Mouse (Mus musculus) heart, embryonic 16.5 days (tissue): ENCODE measurements around the gene Fndc3b. TPM values are rescaled to one million over a fixed set of nuclear protein-coding genes. Genes with fewer than 3 reads are reported as not detected.
A peak's percentile ranks its signal among the peaks of the same experiment; 100 is the strongest.

Experiments used
- ATAC-seq: fragments of 200-750 bp; cut with Nextera tagmentation; replicated peaks from 2 replicates; pipeline ENCODE4 v1.8.0; 2017; ENCODE audit warnings: moderate number of reproducible peaks; ENCODE audit not compliant: insufficient read depth, low FRiP score; ENCODE audit errors: extremely low read depth
- H3K27ac ChIP-seq: fragments of 300-500 bp; sonication (generic); 2 replicates; pipeline ENCODE4 v1.5.1; 2014; ENCODE audit warnings: mild to moderate bottlenecking, low read length, control low read depth, moderate library complexity
- H3K27me3 ChIP-seq: fragments of 300-500 bp; sonication (generic); 2 replicates; pipeline ENCODE4 v1.6.1; 2014; ENCODE audit warnings: low read length, mixed read lengths; ENCODE audit not compliant: control insufficient read depth, insufficient read depth
- H3K36me3 ChIP-seq: fragments of 300-500 bp; sonication (generic); 2 replicates; pipeline ENCODE4 v1.6.1; 2014; ENCODE audit not compliant: control insufficient read depth, insufficient read depth
- H3K4me1 ChIP-seq: fragments of 300-500 bp; sonication (generic); 2 replicates; pipeline ENCODE4 v1.6.1; 2014; ENCODE audit warnings: low read length, mixed read lengths; ENCODE audit not compliant: control insufficient read depth, insufficient read depth
- H3K4me2 ChIP-seq: fragments of 300-500 bp; sonication (generic); 2 replicates; pipeline ENCODE4 v1.6.1; 2014; ENCODE audit warnings: low read depth, mild to moderate bottlenecking, control low read depth, low read length
- H3K4me3 ChIP-seq: fragments of 300-500 bp; sonication (generic); 2 replicates; pipeline ENCODE4 v1.5.1; 2014; ENCODE audit warnings: mild to moderate bottlenecking, control low read depth, low read length
- H3K9ac ChIP-seq: fragments of 300-500 bp; sonication (generic); 2 replicates; pipeline ENCODE4 v1.6.1; 2014; ENCODE audit warnings: low read length, control low read depth
- H3K9me3 ChIP-seq: fragments of 300-500 bp; sonication (generic); replicated peaks from 2 replicates; pipeline ENCODE4 v1.6.1; 2016; ENCODE audit warnings: low read length; ENCODE audit not compliant: control insufficient read depth
- WGBS: fragments of 180-500 bp; shearing (Covaris S2); extraction: QIAGEN DNeasy Blood & Tissue Kit; methylation state at CpG from one replicate; pipeline ENCODE4 v1.1.7; 2014; 5-methylcytosine and 5-hydroxymethylcytosine counted together
- polyA plus RNA-seq: library from polyadenylated mRNA; unstranded; fragments of >200 nt; fragmentation: Nextera tagmentation; extraction: Ambion mirVana; gene quantifications from 2 replicates; pipeline ENCODE4 v1.2.1, GENCODE M21; 2015

The Fndc3b gene
- polyA plus RNA-seq, 1 experiment from 2014 or later, result 21.7 TPM

DNA sequence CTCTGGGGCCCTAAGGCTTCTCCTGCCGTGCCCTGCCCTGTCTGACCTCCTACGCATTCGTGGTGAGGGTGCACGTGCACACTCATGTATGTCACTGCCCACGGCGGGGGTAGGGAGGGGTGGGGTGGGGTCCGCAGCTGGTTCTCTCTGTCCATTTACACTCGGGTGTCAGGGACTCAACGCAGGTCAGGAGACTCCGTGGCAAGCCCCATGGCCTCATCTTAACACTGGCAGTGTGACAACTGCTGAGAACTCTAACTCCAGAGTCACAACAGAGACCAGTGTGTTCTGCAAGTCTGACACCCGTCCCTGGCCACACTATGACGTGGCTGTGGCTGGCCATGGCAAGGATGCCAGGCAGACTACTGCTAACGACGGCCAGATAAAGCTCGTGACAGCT, 248.2 kb downstream of the Fndc3b start:
- peak overlapping the region; percentile 15; the same call in 1 of the 2 replicates for H3K27ac ChIP-seq
- WGBS, result 60% methylated on average over 15 of the region's 15 CpGs
- no peak overlapping the region for H3K9ac ChIP-seq
- H3K36me3 ChIP-seq, result peaks cover 38% of the 10 kb centered on the region
- no peak for ATAC-seq
- no peaks in the 10 kb centered on the region for H3K9me3 ChIP-seq
- no peaks in the 10 kb centered on the region for H3K27me3 ChIP-seq
- peaks cover 30% of the 10 kb centered on the region for H3K4me1 ChIP-seq
- H3K4me2 ChIP-seq, result no peak overlapping the region
- no peak overlapping the region for H3K4me3 ChIP-seq

DNA sequence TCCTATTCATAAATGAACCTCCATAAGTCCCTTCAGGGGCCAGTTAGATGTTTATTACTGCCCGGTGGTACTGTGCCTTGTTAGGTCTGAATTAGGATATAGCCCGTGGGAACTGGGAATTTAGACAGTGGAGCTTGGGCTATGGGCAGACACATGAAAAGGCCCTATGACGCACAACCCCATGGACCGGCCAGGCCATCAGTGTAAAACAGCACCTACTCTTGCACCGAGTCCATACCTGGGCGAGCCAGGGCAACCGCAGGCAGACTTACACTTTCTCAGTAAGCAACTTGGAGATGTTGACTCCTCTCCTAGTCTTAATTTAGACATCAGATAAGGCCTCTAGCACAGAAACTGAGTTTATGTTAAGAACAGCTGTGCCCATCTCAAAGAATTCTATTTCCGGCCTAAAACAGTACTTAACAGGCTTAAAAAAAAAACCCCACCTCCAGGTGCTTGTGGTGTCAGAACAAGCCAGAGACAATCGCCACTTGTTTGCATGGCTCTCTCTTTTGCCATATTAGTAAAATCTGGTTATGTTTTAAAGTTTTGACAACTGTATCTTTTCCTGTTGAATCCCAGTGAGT, 248.7 kb downstream of the Fndc3b start:
- Histone ChIP-seq H3K4me3 (no peak overlapping the region), H3K4me2 (no peak overlapping the region), H3K27ac (peak overlapping the region; percentile 46), H3K9me3 (no peaks in the 10 kb centered on the region), H3K9ac (no peak overlapping the region), H3K36me3 (peaks cover 42% of the 10 kb centered on the region), H3K27me3 (no peaks in the 10 kb centered on the region), H3K4me1 (peaks cover 29% of the 10 kb centered on the region)
- ATAC-seq, result no peak
- WGBS, result 71% methylated on average over 9 of the region's 9 CpGs

DNA sequence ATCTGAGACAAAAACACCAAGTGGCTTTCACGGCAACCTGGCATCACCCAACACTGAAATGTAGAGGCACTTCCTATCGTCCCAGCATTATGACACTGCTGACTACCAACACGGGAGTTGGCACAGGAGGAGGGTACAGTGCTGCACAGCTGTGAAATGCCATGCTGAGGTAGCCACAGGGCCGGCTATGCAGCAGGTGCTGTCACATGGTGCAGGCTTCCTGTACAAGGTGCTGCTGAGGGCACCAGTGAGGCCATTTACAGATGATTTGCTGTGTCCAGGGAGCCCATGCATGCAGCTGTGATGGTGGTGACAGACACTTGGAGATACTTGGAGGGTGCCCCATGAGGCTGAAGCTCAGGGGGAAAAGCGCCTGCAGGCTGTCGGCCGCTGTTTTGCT, 249.2 kb downstream of the Fndc3b start:
- no peaks in the 10 kb centered on the region for H3K9me3 ChIP-seq
- H3K4me2 ChIP-seq, result no peak overlapping the region
- WGBS, result 60% methylated on average over 7 of the region's 7 CpGs
- peaks cover 46% of the 10 kb centered on the region for H3K36me3 ChIP-seq
- peaks cover 23% of the 10 kb centered on the region for H3K4me1 ChIP-seq
- no peak overlapping the region for H3K4me3 ChIP-seq
- ATAC-seq, result no peak
- no peaks in the 10 kb centered on the region for H3K27me3 ChIP-seq
- H3K9ac ChIP-seq, result no peak overlapping the region
- peak overlapping the region; percentile 46; the same call in 1 of the 2 replicates for H3K27ac ChIP-seq

DNA sequence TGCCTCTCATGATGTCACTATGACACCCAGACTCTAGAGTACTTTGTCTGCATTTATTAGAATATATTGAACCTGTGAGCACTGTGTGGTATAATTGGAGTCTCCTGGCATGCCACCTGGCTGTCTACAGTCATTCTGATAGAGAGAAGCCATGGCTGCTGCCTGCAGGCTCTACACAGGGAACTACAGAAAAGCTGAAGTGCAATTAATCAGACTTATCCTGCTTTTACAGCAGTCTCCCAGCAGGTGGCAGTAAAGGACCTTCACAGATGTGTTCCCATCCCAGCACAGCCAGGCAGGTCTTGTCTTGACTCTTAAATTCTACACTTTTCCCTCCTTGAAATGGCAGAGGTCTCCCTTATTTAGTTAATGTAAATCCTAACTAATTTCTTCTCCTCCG, 250.1 kb downstream of the Fndc3b start:
- Histone ChIP-seq H3K4me1 (peaks cover 20% of the 10 kb centered on the region), H3K36me3 (peaks cover 53% of the 10 kb centered on the region), H3K27ac (no peak overlapping the region), H3K27me3 (no peaks in the 10 kb centered on the region), H3K9me3 (no peaks in the 10 kb centered on the region), H3K4me3 (no peak overlapping the region), H3K9ac (no peak overlapping the region), H3K4me2 (no peak overlapping the region)
- 47% methylated on average over 1 of the region's 1 CpGs for WGBS
- ATAC-seq, result 0 out of 2 replicates have a peak, but pooled peaks have one; percentile 16

DNA sequence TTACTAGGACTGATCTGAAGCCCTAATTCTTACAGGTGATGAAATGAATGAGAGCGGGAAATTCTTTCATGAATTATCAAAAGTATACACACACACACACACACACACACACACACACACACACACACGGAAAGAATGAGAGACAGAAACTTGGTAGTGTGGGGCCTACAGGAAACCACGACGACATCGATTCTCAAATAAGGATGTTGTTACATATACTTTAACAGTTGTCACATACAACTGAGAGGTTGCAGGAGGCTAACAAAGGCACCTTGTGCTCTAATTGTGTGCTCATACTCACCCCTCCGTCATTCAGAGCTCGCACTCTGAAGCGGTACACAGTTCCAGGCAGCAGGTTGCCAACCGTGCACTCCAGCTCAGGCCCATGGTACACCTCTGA, 252.7 kb downstream of the Fndc3b start:
- Histone ChIP-seq H3K4me1 (peaks cover 15% of the 10 kb centered on the region), H3K9me3 (0 out of 2 replicates have a peak, but pooled peaks cover 3% of the 10 kb centered on the region), H3K27ac (no peak overlapping the region), H3K4me3 (no peak overlapping the region), H3K36me3 (peaks cover 75% of the 10 kb centered on the region), H3K4me2 (no peak overlapping the region), H3K9ac (no peak overlapping the region), H3K27me3 (no peaks in the 10 kb centered on the region)
- ATAC-seq, result no peak
- WGBS, result 85% methylated on average over 9 of the region's 9 CpGs

DNA sequence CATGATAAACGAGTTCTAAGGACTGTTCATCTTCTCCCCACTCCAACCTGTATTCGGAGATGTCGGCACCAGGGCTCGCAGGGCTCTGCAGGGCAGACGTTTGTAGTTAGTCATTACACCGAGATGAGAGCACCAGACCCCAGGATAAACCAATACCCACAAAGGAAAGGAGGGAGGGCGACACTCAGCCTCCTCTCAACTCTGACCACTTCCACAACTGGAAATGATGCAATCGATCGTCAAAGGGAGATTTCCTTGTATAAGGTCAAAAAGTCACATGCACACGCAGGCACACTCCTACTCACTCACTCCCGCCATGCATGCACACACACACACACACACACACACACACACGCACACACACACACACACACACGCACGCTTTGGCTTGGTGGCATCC, 254.6 kb downstream of the Fndc3b start:
- no peak for ATAC-seq
- 84% methylated on average over 14 of the region's 14 CpGs for WGBS
- Histone ChIP-seq H3K4me1 (no peaks in the 10 kb centered on the region; the same call in 1 of the 2 replicates), H3K4me3 (no peak overlapping the region), H3K27ac (no peak overlapping the region), H3K36me3 (peaks cover 80% of the 10 kb centered on the region), H3K27me3 (no peaks in the 10 kb centered on the region), H3K9me3 (0 out of 2 replicates have a peak, but pooled peaks cover 3% of the 10 kb centered on the region), H3K4me2 (no peak overlapping the region), H3K9ac (no peak overlapping the region)

DNA sequence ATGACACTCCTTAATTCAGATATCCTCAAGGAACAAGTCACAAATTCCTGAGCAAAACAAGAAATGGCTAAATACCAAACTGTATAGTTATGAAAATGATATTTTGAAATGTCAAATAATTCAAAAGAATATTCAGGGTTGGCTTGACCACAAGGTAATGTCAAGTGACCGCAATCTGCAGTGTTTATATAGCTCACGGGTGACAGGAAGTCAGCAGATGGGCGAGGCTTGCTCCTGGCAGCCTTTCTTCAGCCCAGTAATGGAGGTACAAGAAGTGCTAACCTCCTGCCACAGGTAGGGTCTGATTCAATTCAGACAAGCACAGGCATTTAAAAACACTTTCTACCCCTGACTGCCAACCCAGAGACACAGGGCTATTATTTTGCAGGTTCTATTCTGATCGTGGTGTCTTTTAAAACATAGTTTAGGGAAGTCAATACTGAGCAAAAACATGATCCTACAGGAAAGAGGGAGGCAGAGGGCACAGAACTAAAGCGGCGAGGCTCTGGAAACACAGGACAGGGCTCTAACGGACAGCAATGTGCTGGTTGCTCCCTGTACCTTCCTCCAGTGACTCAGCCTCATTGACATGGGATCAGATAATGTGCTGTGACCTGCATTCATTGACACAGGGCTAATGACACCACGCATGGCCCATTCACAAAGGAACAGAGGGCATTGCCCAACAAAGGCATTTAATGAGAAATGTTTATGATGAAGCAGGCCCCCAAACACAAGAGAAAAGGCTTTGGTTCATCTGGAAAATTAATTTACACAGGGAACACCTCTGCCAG, 256.5 kb downstream of the Fndc3b start:
- H3K36me3 ChIP-seq, result peaks cover 74% of the 10 kb centered on the region
- no peak overlapping the region for H3K4me2 ChIP-seq
- no peaks in the 10 kb centered on the region for H3K4me1 ChIP-seq
- WGBS, result 86% methylated on average over 8 of the region's 8 CpGs
- ATAC-seq, result no peak
- H3K9me3 ChIP-seq, result 0 out of 2 replicates have a peak, but pooled peaks cover 3% of the 10 kb centered on the region
- H3K27me3 ChIP-seq, result no peaks in the 10 kb centered on the region
- no peak overlapping the region for H3K9ac ChIP-seq
- no peak overlapping the region for H3K27ac ChIP-seq
- H3K4me3 ChIP-seq, result no peak overlapping the region

DNA sequence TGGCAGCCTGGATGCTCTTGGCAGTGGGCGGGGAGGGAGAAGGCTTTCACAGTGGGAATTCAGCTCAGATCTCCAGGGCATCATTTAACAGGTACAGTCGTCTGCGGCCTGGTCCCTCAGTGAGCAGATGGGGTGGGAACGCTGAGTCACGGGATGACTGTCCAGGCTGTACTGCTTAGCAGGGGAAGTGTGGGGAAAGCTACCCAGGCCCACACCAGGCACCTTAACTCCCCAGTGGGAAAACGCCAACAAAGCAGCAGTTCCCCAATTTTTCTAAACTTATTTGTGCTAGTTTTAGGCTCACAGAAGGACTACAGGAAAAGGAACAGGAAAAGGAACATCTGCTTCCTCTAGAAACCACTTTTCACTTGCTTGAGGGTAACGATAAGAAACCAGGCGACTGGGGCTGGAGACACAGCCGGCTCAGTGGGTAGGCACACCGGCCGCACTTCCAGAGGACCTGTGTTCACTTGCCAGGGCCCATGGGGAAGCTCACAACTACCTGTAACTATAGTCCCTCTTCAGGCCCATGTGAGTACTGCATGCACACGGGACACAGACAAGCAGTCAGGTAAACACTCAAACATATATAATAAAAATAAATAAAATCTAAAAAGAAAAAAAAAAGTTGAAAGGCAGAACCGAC, 257.5 kb downstream of the Fndc3b start:
- Histone ChIP-seq H3K9ac (no peak overlapping the region), H3K4me3 (no peak overlapping the region), H3K27ac (no peak overlapping the region), H3K4me2 (no peak overlapping the region), H3K9me3 (0 out of 2 replicates have a peak, but pooled peaks cover 3% of the 10 kb centered on the region), H3K36me3 (peaks cover 67% of the 10 kb centered on the region), H3K4me1 (no peaks in the 10 kb centered on the region), H3K27me3 (no peaks in the 10 kb centered on the region)
- 79% methylated on average over 13 of the region's 13 CpGs for WGBS
- ATAC-seq, result no peak

DNA sequence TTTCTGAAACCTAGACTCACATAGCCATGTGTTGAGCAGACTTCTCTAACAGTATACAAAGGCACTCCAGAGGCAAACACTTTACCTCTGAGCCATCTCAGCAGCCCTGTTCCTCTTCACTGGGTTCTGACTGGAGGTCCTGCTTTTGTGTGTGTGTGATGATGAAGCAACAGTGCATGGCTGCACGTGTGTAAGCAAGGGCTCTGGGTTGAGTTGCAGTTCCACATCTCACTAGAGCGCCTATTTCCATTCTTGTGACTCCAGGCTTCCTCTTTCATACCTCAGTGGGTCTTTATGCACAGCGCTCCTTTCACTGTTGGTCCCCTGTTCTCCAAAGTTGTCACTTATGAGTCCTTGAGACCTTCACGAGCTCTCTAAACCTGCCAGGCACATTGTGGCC, 261.7 kb downstream of the Fndc3b start:
- H3K36me3 ChIP-seq, result peaks cover 34% of the 10 kb centered on the region
- 0 out of 2 replicates have a peak, but pooled peaks cover 3% of the 10 kb centered on the region for H3K9me3 ChIP-seq
- ATAC-seq, result no peak
- no peak overlapping the region for H3K9ac ChIP-seq
- no peak overlapping the region for H3K4me3 ChIP-seq
- no peaks in the 10 kb centered on the region for H3K27me3 ChIP-seq
- 93% methylated on average over 4 of the region's 4 CpGs for WGBS
- no peak overlapping the region for H3K27ac ChIP-seq
- H3K4me1 ChIP-seq, result no peaks in the 10 kb centered on the region
- no peak overlapping the region for H3K4me2 ChIP-seq
